Mouse (Mus musculus) midbrain, postnatal 0 days (tissue): ENCODE measurements around the gene Pf4. TPM values are rescaled to one million over a fixed set of nuclear protein-coding genes. Genes with fewer than 3 reads are reported as not detected.
A peak's percentile ranks its signal among the peaks of the same experiment; 100 is the strongest.

Experiments used
- ATAC-seq: fragments of 200-750 bp; cut with Nextera tagmentation; 2 replicates; pipeline ENCODE4 v1.8.0; 2017; ENCODE audit warnings: moderate number of reproducible peaks, mild to moderate bottlenecking, moderate TSS enrichment, moderate library complexity; ENCODE audit not compliant: low FRiP score
- DNase-seq: peaks from one replicate; pipeline ENCODE4 v3.0.0-alpha.2; 2015; ENCODE audit warnings: low spot score
- H3K27ac ChIP-seq: fragments of 300-500 bp; sonication (generic); 2 replicates; pipeline ENCODE4 v1.5.1; 2014; ENCODE audit warnings: low read depth, mild to moderate bottlenecking, low read length, mixed read lengths
- H3K27me3 ChIP-seq: fragments of 300-500 bp; sonication (generic); 2 replicates; pipeline ENCODE4 v1.6.1; 2014; ENCODE audit warnings: low read length, control low read depth, mixed read lengths; ENCODE audit not compliant: insufficient read depth
- H3K36me3 ChIP-seq: fragments of 300-500 bp; sonication (generic); 2 replicates; pipeline ENCODE4 v1.6.1; 2014; ENCODE audit warnings: low read length, control low read depth, mixed read lengths; ENCODE audit not compliant: insufficient read depth
- H3K4me1 ChIP-seq: fragments of 300-500 bp; sonication (generic); 2 replicates; pipeline ENCODE4 v1.6.1; 2014; ENCODE audit warnings: mild to moderate bottlenecking, control low read depth, antibody characterized with exemption, low read length, mixed read lengths; ENCODE audit not compliant: insufficient read depth
- H3K4me2 ChIP-seq: fragments of 300-500 bp; sonication (generic); 2 replicates; pipeline ENCODE4 v1.6.1; 2014; ENCODE audit warnings: low read depth, mild to moderate bottlenecking, low read length, mixed read lengths; ENCODE audit not compliant: poor library complexity, severe bottlenecking
- H3K4me3 ChIP-seq: fragments of 300-500 bp; sonication (generic); 2 replicates; pipeline ENCODE4 v1.5.1; 2014; ENCODE audit warnings: low read depth, mild to moderate bottlenecking, low read length, moderate library complexity
- H3K9ac ChIP-seq: fragments of 300-500 bp; sonication (generic); replicated peaks from 2 replicates; pipeline ENCODE4 v1.6.1; 2014; ENCODE audit warnings: mild to moderate bottlenecking, low read length, moderate library complexity, mixed read lengths; ENCODE audit not compliant: poor library complexity, severe bottlenecking
- H3K9me3 ChIP-seq: fragments of 300-500 bp; sonication (generic); 2 replicates; pipeline ENCODE4 v1.6.1; 2016; ENCODE audit warnings: low read length, control low read depth
- CTCF ChIP-seq: IDR thresholded peaks from 2 replicates; pipeline ENCODE4 v1.5.1; 2016; ENCODE audit warnings: antibody characterized with exemption, mild to moderate bottlenecking
- WGBS: fragments of 180-500 bp; shearing (Covaris S2); extraction: QIAGEN DNeasy Blood & Tissue Kit; methylation state at CpG from one replicate; pipeline ENCODE4 v1.1.7; 2014; 5-methylcytosine and 5-hydroxymethylcytosine counted together
- polyA plus RNA-seq: library from polyadenylated mRNA; unstranded; fragments of >200 nt; fragmentation: Nextera tagmentation; extraction: Ambion mirVana; gene quantifications from 2 replicates; pipeline ENCODE4 v1.2.1, GENCODE M21; 2015
- total RNA-seq: library from RNA; depleted of rRNA; stranded (reverse); fragments of >200 nt; gene quantifications from 2 replicates; pipeline ENCODE4 v1.2.3, GENCODE M21; 2014; rRNA removed

The Pf4 gene
- total RNA-seq (32.1 and 33.3 TPM in 2 replicates), polyA plus RNA-seq (59.6 and 60.6 TPM in 2 replicates)

GRCm38 (mm10) chr5:90771880-90772653, at the start of gene Pf4:
TSS of gene Pf4 (plus strand) at chr5:90772435.
- ATAC-seq = no peak
- no peak for TF ChIP-seq CTCF

DNA sequence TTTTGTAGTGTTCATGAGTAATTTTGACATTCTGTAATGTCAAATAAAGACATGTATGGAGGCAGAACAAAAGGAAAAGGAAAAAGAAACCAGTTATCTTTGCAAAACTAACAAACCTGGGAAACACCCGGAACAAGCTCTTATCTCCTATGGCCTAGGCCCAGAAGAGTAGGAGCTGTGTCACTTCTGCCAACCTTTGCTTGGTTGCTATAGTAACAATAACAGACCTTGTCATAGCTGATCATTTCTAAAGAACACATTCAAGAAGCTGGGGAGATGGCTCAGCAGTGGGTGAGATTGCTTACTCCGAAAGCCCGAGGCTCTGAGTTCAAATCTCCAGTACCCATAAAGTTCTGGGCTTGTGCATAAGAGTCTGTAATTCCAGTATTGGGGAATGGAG, 49.6 kb upstream of the Pf4 start:
- Histone ChIP-seq H3K4me3 (no peak overlapping the region), H3K27ac (no peak overlapping the region), H3K27me3 (no peaks in the 10 kb centered on the region), H3K4me1 (no peaks in the 10 kb centered on the region), H3K4me2 (no peak overlapping the region), H3K9me3 (no peaks in the 10 kb centered on the region), H3K9ac (no peak overlapping the region), H3K36me3 (no peaks in the 10 kb centered on the region)
- TF ChIP-seq CTCF = no peak
- 93% methylated on average over 3 of the region's 3 CpGs for WGBS
- DNase-seq = no peak
- ATAC-seq = no peak

More at GRCm38 (mm10) chr5:90771880-90772653, at the start of gene Pf4:
- Histone ChIP-seq H3K9me3 (no peaks in the 10 kb centered on the region), H3K4me1 (no peaks in the 10 kb centered on the region), H3K36me3 (no peaks in the 10 kb centered on the region), H3K27ac (no peak within 1 kb of the TSS), H3K4me3 (no peak within 1 kb of the TSS), H3K4me2 (no peak within 1 kb of the TSS), H3K27me3 (no peaks in the 10 kb centered on the region), H3K9ac (no peak within 1 kb of the TSS)
- 93% methylated on average over 16 of the region's 16 CpGs for WGBS
- DNase-seq = no peak

DNA sequence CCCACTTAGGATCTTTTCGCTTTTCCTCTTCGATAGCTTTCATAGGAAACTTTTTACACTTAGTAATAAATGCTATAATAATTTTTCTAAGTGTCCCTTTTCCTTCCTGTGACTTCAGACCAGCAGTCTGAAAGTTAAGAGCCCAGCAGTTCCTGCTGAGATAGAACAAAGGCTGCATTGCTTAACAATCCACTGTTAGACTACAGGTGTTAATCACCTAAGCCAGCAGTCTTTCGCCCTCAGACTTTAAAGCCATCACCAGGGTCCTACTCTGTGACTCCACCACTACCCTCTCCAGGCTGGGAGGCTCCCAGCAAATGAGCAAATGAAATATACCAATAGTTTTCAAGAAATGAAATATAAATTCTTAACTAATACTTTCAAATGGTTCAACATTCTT, 44.0 kb upstream of the Pf4 start:
- no peak overlapping the region for H3K4me3 ChIP-seq
- no peaks in the 10 kb centered on the region for H3K27me3 ChIP-seq
- H3K9me3 ChIP-seq = no peaks in the 10 kb centered on the region
- no peak overlapping the region for H3K27ac ChIP-seq
- WGBS = 83% methylated on average over 3 of the region's 3 CpGs
- TF ChIP-seq CTCF = no peak
- no peak overlapping the region for H3K9ac ChIP-seq
- DNase-seq (no peak), ATAC-seq (no peak)
- H3K4me2 ChIP-seq = no peak overlapping the region
- no peaks in the 10 kb centered on the region for H3K4me1 ChIP-seq
- H3K36me3 ChIP-seq = no peaks in the 10 kb centered on the region

DNA sequence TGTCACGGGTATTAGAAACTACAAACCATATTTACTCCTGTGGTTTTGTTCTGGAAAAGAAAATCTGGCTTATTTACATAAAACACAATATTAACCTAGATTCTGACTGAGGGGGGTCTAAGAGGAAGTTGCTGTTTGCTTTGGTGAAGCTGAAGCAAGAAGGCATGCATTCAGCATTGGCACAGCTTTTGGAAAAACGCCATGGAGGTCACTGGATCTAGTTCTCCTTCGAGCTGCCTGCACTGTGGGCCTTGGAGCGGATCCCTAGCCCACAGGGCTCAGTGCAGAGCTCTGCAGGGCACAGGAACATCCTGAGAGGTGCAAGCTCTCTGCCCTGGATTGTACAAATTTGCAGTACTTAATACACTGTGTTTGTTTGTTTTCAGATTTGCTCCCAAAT, 40.8 kb upstream of the Pf4 start:
- Histone ChIP-seq H3K9ac (no peak overlapping the region), H3K9me3 (no peaks in the 10 kb centered on the region), H3K4me2 (no peak overlapping the region), H3K27ac (no peak overlapping the region), H3K36me3 (no peaks in the 10 kb centered on the region), H3K4me3 (no peak overlapping the region), H3K27me3 (no peaks in the 10 kb centered on the region), H3K4me1 (no peaks in the 10 kb centered on the region)
- DNase-seq = peak; percentile 43
- ATAC-seq = no peak
- no peak for TF ChIP-seq CTCF
- WGBS = 74% methylated on average over 4 of the region's 4 CpGs

GRCm38 (mm10) chr5:90742029-90742428, 30.2 kb upstream of the Pf4 start:
- DNase-seq (no peak), ATAC-seq (no peak)
- H3K4me1 ChIP-seq = no peaks in the 10 kb centered on the region
- no peak overlapping the region for H3K9ac ChIP-seq
- H3K27ac ChIP-seq = no peak overlapping the region
- 64% methylated on average over 4 of the region's 4 CpGs for WGBS
- TF ChIP-seq CTCF = no peak
- no peak overlapping the region for H3K4me3 ChIP-seq
- no peaks in the 10 kb centered on the region for H3K27me3 ChIP-seq
- H3K4me2 ChIP-seq = no peak overlapping the region
- no peaks in the 10 kb centered on the region for H3K9me3 ChIP-seq
- no peaks in the 10 kb centered on the region for H3K36me3 ChIP-seq

GRCm38 (mm10) chr5:90753934-90754333, 18.3 kb upstream of the Pf4 start:
- Histone ChIP-seq H3K27ac (no peak overlapping the region), H3K9ac (no peak overlapping the region), H3K4me2 (no peak overlapping the region), H3K27me3 (no peaks in the 10 kb centered on the region), H3K4me1 (peaks cover 2% of the 10 kb centered on the region; the same call in 1 of the 2 replicates), H3K4me3 (no peak overlapping the region), H3K9me3 (no peaks in the 10 kb centered on the region), H3K36me3 (no peaks in the 10 kb centered on the region)
- no peak for DNase-seq
- no peak for TF ChIP-seq CTCF
- 96% methylated on average over 1 of the region's 1 CpGs for WGBS
- ATAC-seq = no peak
